ENCODE assay signal across 26 mouse cellular contexts in the genomic region with DNA sequence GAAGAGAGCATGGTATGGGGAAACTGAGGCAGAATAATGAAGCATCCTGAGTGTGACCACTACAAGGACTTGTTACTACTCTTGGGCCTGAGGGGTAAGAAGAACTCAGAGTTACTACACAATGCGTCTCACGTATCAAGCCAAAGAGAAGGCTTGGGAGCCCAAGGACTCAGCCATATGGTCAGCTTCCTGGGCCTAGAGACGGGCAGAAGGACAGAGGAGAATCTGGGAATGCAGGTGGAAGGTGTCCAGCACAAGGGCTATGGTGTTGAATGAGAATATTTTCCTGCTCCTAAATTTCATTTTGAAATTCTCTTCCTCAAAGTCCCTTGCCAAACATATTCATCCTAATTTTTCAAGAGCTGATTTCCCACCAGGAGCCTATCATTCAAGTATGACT. TPM values are rescaled to one million over a fixed set of nuclear protein-coding genes. Genes with fewer than 3 reads are reported as not detected.
DNase-seq lines count a peak whose midpoint lies in the region; ATAC-seq lines count a peak whose summit lies in the region.
"Had no signal": no experiment of that assay in that cellular context is flagged by ENCODE, and none has a peak within 500 bp of the region (broad histone marks: within the 10 kb centered on the region; RNA-seq: fewer than 3 reads in every experiment).

No protein-coding gene starts in this region.

- H3K4me2 ChIP-seq in midbrain, embryonic 11.5 days: no peak overlapping the region
- H3K4me2 ChIP-seq: embryonic facial prominence, embryonic 12.5 days; embryonic facial prominence, embryonic 15.5 days; heart, embryonic 11.5 days; heart, embryonic 15.5 days; hindbrain, embryonic 13.5 days; intestine, embryonic 15.5 days had no signal

- H3K36me3 ChIP-seq in midbrain, embryonic 11.5 days (ENCODE audit: control insufficient read depth, insufficient read depth, low read length): no peaks in the 10 kb centered on the region
- no peaks in the 10 kb centered on the region for H3K36me3 ChIP-seq in midbrain, embryonic 10.5 days
- H3K36me3 ChIP-seq: embryonic facial prominence, embryonic 12.5 days; embryonic facial prominence, embryonic 15.5 days; heart, embryonic 15.5 days; hindbrain, embryonic 10.5 days; hindbrain, embryonic 13.5 days; intestine, embryonic 15.5 days had no signal

- no peak overlapping the region for H3K4me3 ChIP-seq in midbrain, embryonic 11.5 days (ENCODE audit: low read depth, low read length)
- no peak overlapping the region for H3K4me3 ChIP-seq in midbrain, embryonic 10.5 days
- H3K4me3 ChIP-seq: embryonic facial prominence, embryonic 12.5 days; embryonic facial prominence, embryonic 15.5 days; gastrocnemius, adult 2 months; heart, embryonic 15.5 days; hindbrain, embryonic 10.5 days; hindbrain, embryonic 13.5 days; intestine, embryonic 15.5 days had no signal

- 90% methylated on average over 3 of the region's 3 CpGs for WGBS in midbrain, embryonic 11.5 days
- 90% methylated on average over 3 of the region's 3 CpGs for WGBS in midbrain, embryonic 10.5 days

- ATAC-seq in cerebellum, adult (ENCODE audit: insufficient number of reproducible peaks, low FRiP score, low TSS enrichment): no peak
- no peak for ATAC-seq in midbrain, embryonic 11.5 days (ENCODE audit: low FRiP score)
- ATAC-seq: forebrain, embryonic 14.5 days; forebrain, postnatal 0 days; hindbrain, embryonic 16.5 days; intestine, embryonic 15.5 days; Patski had no signal

- H3K27me3 ChIP-seq in midbrain, embryonic 11.5 days (ENCODE audit: control insufficient read depth, insufficient read depth, low read length): no peaks in the 10 kb centered on the region
- H3K27me3 ChIP-seq in midbrain, embryonic 10.5 days (ENCODE audit: low read depth, poor library complexity, severe bottlenecking): no peaks in the 10 kb centered on the region
- H3K27me3 ChIP-seq: embryonic facial prominence, embryonic 12.5 days; embryonic facial prominence, embryonic 15.5 days; heart, embryonic 15.5 days; hindbrain, embryonic 13.5 days; intestine, embryonic 15.5 days; Patski had no signal

- no peak overlapping the region for H3K27ac ChIP-seq in midbrain, embryonic 11.5 days (ENCODE audit: low read depth, low read length)
- no peak overlapping the region for H3K27ac ChIP-seq in midbrain, embryonic 10.5 days (replicated peaks)
- H3K27ac ChIP-seq: embryonic facial prominence, embryonic 12.5 days; embryonic facial prominence, embryonic 15.5 days; gastrocnemius, adult 2 months; heart, embryonic 15.5 days; hindbrain, embryonic 10.5 days; hindbrain, embryonic 13.5 days; intestine, embryonic 15.5 days had no signal

- no peaks in the 10 kb centered on the region for H3K9me3 ChIP-seq in midbrain, embryonic 11.5 days (ENCODE audit: control insufficient read depth, low read length)
- no peaks in the 10 kb centered on the region for H3K9me3 ChIP-seq in midbrain, embryonic 10.5 days (replicated peaks)
- H3K9me3 ChIP-seq: embryonic facial prominence, embryonic 12.5 days; embryonic facial prominence, embryonic 15.5 days; heart, embryonic 15.5 days; hindbrain, embryonic 10.5 days; hindbrain, embryonic 13.5 days; intestine, embryonic 15.5 days had no signal

- no peaks in the 10 kb centered on the region for H3K4me1 ChIP-seq in midbrain, embryonic 11.5 days (ENCODE audit: control insufficient read depth, insufficient read depth, low read length)
- no peaks in the 10 kb centered on the region for H3K4me1 ChIP-seq in midbrain, embryonic 10.5 days
- H3K4me1 ChIP-seq: embryonic facial prominence, embryonic 12.5 days; embryonic facial prominence, embryonic 15.5 days; heart, embryonic 15.5 days; hindbrain, embryonic 10.5 days; hindbrain, embryonic 13.5 days; intestine, embryonic 15.5 days had no signal

- no peak overlapping the region for H3K9ac ChIP-seq in midbrain, embryonic 11.5 days (ENCODE audit: low read length)
- H3K9ac ChIP-seq: embryonic facial prominence, embryonic 12.5 days; embryonic facial prominence, embryonic 15.5 days; forebrain, postnatal 0 days; heart, embryonic 15.5 days; hindbrain, embryonic 13.5 days; intestine, embryonic 15.5 days had no signal

- DNase-seq in cerebellum, adult 11 months: peak; percentile 27
- peak; percentile 35 for DNase-seq in midbrain, embryonic 11.5 days (ENCODE audit: low spot score, missing footprints)
- DNase-seq in midbrain, embryonic 10.5 days (ENCODE audit: low spot score): no peak
- DNase-seq in cerebellum, adult 9-11 months: peak; percentile 58
- no peak for DNase-seq in spleen, adult 12 weeks (ENCODE audit: low spot score)
- DNase-seq in right cerebral cortex, postnatal 14 days: no peak
- no peak for DNase-seq in MN1 (ENCODE audit: low spot score)
- DNase-seq: adrenal gland, postnatal 10 days; adrenal gland, postnatal 36 days; forebrain, postnatal 0 days; gastrocnemius, adult 2 months; gastrocnemius, postnatal 14 days; heart, postnatal 10 days; heart, postnatal 36 days; kidney, adult 11 months had no signal

RNA-seq across cellular contexts. Expression of a gene that starts 12.0 kb away (rescaled TPM):
- polyA plus RNA-seq in midbrain, embryonic 11.5 days (2014; fragmentation: Nextera tagmentation; extraction: Ambion mirVana): 100 and 112 TPM in 2 replicates
- polyA plus RNA-seq in midbrain, embryonic 10.5 days (2016; fragmentation: Nextera tagmentation; extraction: Ambion mirVana): 33.8 and 58.4 TPM in 2 replicates
- polyA plus RNA-seq: heart, embryonic 15.5 days; intestine, embryonic 15.5 days; Patski had no signal

Comparison
In these comparisons a context has a peak if more than half of its experiments do, and no peak if none do; other contexts are left out.
1. DNase-seq: peak in cerebellum, adult 11 months (single experiment), midbrain, embryonic 11.5 days (single experiment) and cerebellum, adult 9-11 months (single experiment); none in midbrain, embryonic 10.5 days (single experiment), spleen, adult 12 weeks (single experiment), right cerebral cortex, postnatal 14 days (single experiment) and MN1 (single experiment).